8 mouse cellular contexts compared by ENCODE assay signal in the genomic region with DNA sequence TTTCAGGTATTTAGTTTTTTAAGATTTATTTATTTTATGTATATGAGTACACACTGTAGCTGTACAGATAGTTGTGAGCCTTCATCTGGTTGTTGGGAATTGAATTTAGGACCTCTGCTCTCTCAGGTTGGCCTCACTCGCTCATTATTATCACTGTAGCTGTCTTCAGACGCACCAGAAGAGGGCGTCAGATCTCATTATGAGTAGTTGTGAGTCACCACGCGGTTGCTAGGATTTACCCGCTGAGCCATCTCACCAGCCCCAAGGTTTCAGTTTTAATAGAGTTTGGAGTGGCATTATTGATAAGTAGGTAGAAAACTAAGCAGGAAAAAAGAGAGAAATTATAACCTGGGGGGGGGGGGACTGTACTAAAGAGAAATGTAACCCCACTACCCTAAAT. TPM values are rescaled to one million over a fixed set of nuclear protein-coding genes. Genes with fewer than 3 reads are reported as not detected.
DNase-seq lines count a peak whose midpoint lies in the region; ATAC-seq and TF ChIP-seq lines count a peak whose summit lies in the region.
"Not testable (repeated sequence)": the region's sequence is repeated elsewhere in the genome, so short reads cannot be mapped to it uniquely, and the experiment has no call there.
"Had no signal": no experiment of that assay in that cellular context is flagged by ENCODE, and none has a peak within 500 bp of the region (broad histone marks: within the 10 kb centered on the region; RNA-seq: fewer than 3 reads in every experiment).

No protein-coding gene starts in this region.

- not testable (repeated sequence) for ATAC-seq in hindbrain, postnatal 0 days; liver, embryonic 11.5 days (replicated peaks; ENCODE audit: low FRiP score); midbrain, postnatal 0 days (ENCODE audit: low FRiP score)

- WGBS in hindbrain, postnatal 0 days, result 22% methylated on average over 6 of the region's 6 CpGs
- WGBS in liver, embryonic 11.5 days, result 30% methylated on average over 6 of the region's 6 CpGs
- WGBS in midbrain, postnatal 0 days, result 23% methylated on average over 6 of the region's 6 CpGs

- peaks cover 26% of the 10 kb centered on the region for H3K4me1 ChIP-seq in E14TG2a.4 (replicated peaks; ENCODE audit: low read depth, low read length)
- not testable (repeated sequence) for H3K4me1 ChIP-seq in hindbrain, postnatal 0 days (ENCODE audit: insufficient read depth, low read length); liver, embryonic 11.5 days (replicated peaks; ENCODE audit: control insufficient read depth, insufficient read depth, low read length); midbrain, postnatal 0 days (ENCODE audit: insufficient read depth, low read length)

- H3K9me3 ChIP-seq in E14TG2a.4 (ENCODE audit: low read length), result peaks cover 12% of the 10 kb centered on the region
- not testable (repeated sequence) for H3K9me3 ChIP-seq in hindbrain, postnatal 0 days (ENCODE audit: low read length); liver, embryonic 11.5 days (ENCODE audit: control insufficient read depth, low read length); midbrain, postnatal 0 days (ENCODE audit: low read length)

- peak overlapping the region; percentile 43; the same call in 1 of the 2 replicates for H3K4me2 ChIP-seq in hindbrain, postnatal 0 days (ENCODE audit: low read depth, low read length)
- H3K4me2 ChIP-seq in liver, embryonic 11.5 days; midbrain, postnatal 0 days (ENCODE audit: low read depth, low read length, poor library complexity, severe bottlenecking): not testable (repeated sequence)

- not testable (repeated sequence) for H3K9ac ChIP-seq in hindbrain, postnatal 0 days (replicated peaks; ENCODE audit: low read length); liver, embryonic 11.5 days (ENCODE audit: low read depth, low read length); midbrain, postnatal 0 days (replicated peaks; ENCODE audit: low read length, poor library complexity, severe bottlenecking)

- H3K27me3 ChIP-seq in E14TG2a.4 (ENCODE audit: insufficient read depth, low read length), result peaks cover 15% of the 10 kb centered on the region
- H3K27me3 ChIP-seq in hindbrain, postnatal 0 days (ENCODE audit: insufficient read depth, low read length); liver, embryonic 11.5 days (replicated peaks; ENCODE audit: control insufficient read depth, insufficient read depth, low read length); midbrain, postnatal 0 days (ENCODE audit: insufficient read depth, low read length): not testable (repeated sequence)

- DNase-seq in adrenal gland, adult (ENCODE audit: inconsistent age in 2 of 2, low spot score in 1 of 2), result peak; percentile 39 to 70
- peak; percentile 35 for DNase-seq in cerebellum, adult 11-12 months
- DNase-seq in embryo, embryonic 11 days, result peak; percentile 9
- peak; percentile 15 for DNase-seq in hindbrain, postnatal 0 days (ENCODE audit: low spot score)
- not testable (repeated sequence) for DNase-seq in liver, embryonic 11.5 days (ENCODE audit: low spot score)
- peak; percentile 12 for DNase-seq in midbrain, postnatal 0 days (ENCODE audit: low spot score)

- H3K36me3 ChIP-seq in E14TG2a.4 (ENCODE audit: insufficient read depth, low read length); hindbrain, postnatal 0 days (ENCODE audit: insufficient read depth, low read length); liver, embryonic 11.5 days (ENCODE audit: control insufficient read depth, insufficient read depth, low read length); midbrain, postnatal 0 days (ENCODE audit: insufficient read depth, low read length): not testable (repeated sequence)

- TF ChIP-seq CTCF in E14TG2a.4 (conservative IDR thresholded peaks at IDR 0.05; ENCODE audit: low read length), result peak; percentile 20; the same call in 1 of the 2 replicates
- TF ChIP-seq CTCF in hindbrain, postnatal 0 days (IDR thresholded peaks at IDR 0.05; ENCODE audit: low read depth), result peak; percentile 36
- TF ChIP-seq CTCF in midbrain, postnatal 0 days (IDR thresholded peaks at IDR 0.05), result peak; percentile 39

- not testable (repeated sequence) for H3K4me3 ChIP-seq in E14TG2a.4 (replicated peaks; ENCODE audit: low read length); hindbrain, postnatal 0 days (ENCODE audit: low read length); midbrain, postnatal 0 days (ENCODE audit: low read depth, low read length)
- H3K4me3 ChIP-seq in liver, embryonic 11.5 days (ENCODE audit: low read depth, low read length), result peak overlapping the region; percentile 24; the same call in 1 of the 2 replicates

- not testable (repeated sequence) for H3K27ac ChIP-seq in hindbrain, postnatal 0 days; liver, embryonic 11.5 days (ENCODE audit: low read depth, low read length); midbrain, postnatal 0 days (ENCODE audit: low read depth, low read length)

RNA-seq across cellular contexts. Expression of a gene that starts 17.5 kb away (rescaled TPM):
- 0.94 and 2.8 TPM in 2 replicates for total RNA-seq in hindbrain, postnatal 0 days (2014; rRNA removed)
- 0.54 and 0.56 TPM in 2 replicates for polyA plus RNA-seq in hindbrain, postnatal 0 days (2015; fragmentation: Nextera tagmentation; extraction: Ambion mirVana)
- 1.1 and 1.4 TPM in 2 replicates for polyA plus RNA-seq in liver, embryonic 11.5 days (2014; fragmentation: Nextera tagmentation; extraction: Ambion mirVana)
- 0.14 TPM in 1 of 2 replicates, not detected in the other for total RNA-seq in midbrain, postnatal 0 days (2014; rRNA removed)
- 0.55 and 0.63 TPM in 2 replicates for polyA plus RNA-seq in midbrain, postnatal 0 days (2015; fragmentation: Nextera tagmentation; extraction: Ambion mirVana)
- total RNA-seq: ES-E14 had no signal

RNA-seq across cellular contexts. Expression of a gene that starts 33.2 kb away (rescaled TPM):
- total RNA-seq in hindbrain, postnatal 0 days (2014; rRNA removed), result 2.2 and 4.1 TPM in 2 replicates
- polyA plus RNA-seq in hindbrain, postnatal 0 days (2015; fragmentation: Nextera tagmentation; extraction: Ambion mirVana), result 11.5 and 12.0 TPM in 2 replicates
- polyA plus RNA-seq in liver, embryonic 11.5 days (2014; fragmentation: Nextera tagmentation; extraction: Ambion mirVana), result 5.8 and 6.7 TPM in 2 replicates
- 3.4 and 4.2 TPM in 2 replicates for total RNA-seq in midbrain, postnatal 0 days (2014; rRNA removed)
- 8.8 and 9.0 TPM in 2 replicates for polyA plus RNA-seq in midbrain, postnatal 0 days (2015; fragmentation: Nextera tagmentation; extraction: Ambion mirVana)
